Mouse (Mus musculus): ENCODE results near the gene Ercc2. TPM values are rescaled to one million over a fixed set of nuclear protein-coding genes. Genes with fewer than 3 reads are reported as not detected.

Ercc2 gene
- polyA plus RNA-seq, 1 experiment from 2014 or later = 18.6 TPM

DNA sequence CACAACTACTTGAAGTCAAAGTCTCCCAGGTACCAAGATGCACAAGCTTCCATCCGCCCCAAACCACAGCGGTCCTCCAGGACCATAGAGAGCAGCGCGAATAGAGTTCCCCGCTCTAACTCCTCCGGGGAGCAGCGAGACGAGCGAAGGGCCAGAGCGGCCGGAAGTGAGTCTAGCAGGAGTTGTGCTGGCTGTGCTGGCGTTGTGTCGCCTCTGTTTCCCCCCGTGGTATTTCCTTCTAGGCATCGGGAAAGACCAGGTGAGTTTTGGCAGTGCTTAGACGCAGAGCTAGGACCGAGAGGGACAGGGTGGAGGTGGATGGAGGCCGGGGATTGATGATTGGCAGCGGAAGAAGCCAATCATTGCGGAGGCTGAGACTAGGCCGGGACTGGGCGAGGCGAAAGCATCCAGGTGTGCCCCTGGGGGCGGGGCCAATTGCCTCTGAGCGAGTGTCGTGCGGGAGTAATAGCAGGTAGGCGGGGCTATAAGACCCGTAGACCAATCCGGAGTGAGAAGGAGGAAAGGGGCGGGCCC, 36.8 kb upstream of the Ercc2 start:
- ATAC-seq (ENCODE audit: low read depth) = peak; percentile 95
- under 1% methylated on average over 31 of the region's 31 CpGs for WGBS
- H3K36me3 ChIP-seq = peaks cover 21% of the 10 kb centered on the region
- H3K4me1 ChIP-seq (replicated peaks) = peaks cover 37% of the 10 kb centered on the region
- H3K27ac ChIP-seq (replicated peaks) = peak overlapping the region; percentile 86
- H3K4me2 ChIP-seq = peak overlapping the region; percentile 88
- peak overlapping the region; percentile 57 for H3K4me3 ChIP-seq
- peak overlapping the region; percentile 76 for H3K9ac ChIP-seq
- no peaks in the 10 kb centered on the region for H3K9me3 ChIP-seq
- peaks cover 20% of the 10 kb centered on the region for H3K27me3 ChIP-seq

DNA sequence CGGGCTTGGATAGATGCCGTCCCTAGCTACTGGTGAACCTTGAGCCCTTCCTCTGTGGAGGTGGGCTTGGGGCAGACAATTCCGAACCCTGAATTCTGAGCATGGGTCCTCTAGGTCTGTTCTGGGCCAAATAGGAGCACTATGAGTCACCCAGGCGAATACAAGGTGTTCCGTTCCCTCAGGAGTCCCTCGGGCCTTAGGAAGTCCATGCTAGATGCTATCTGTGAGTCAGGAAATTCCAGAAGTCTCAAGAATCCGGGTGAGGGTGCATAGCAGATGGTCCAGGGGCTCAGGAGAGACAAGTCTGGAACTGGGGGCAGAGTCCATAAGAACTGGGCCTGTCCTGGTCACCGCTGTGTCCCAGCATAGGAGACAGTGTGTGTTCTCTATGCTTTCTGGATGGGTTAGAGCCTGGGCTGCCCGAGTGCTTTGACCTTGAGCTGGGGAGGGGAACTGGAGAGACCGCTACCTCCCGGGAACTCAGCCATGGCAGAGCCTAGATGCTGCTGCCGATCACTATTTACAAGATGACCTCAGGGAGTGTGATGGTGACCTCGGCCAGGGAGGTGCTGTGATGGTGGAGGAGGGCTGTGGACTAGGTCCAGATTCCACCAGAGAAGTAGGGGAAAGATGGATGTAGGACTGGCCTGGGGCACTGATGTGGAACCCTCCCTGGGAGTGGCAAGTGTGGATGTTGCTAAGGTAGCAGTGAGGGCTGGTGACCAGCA, 32.5 kb upstream of the Ercc2 start:
- no peak for ATAC-seq (ENCODE audit: low read depth)
- Histone ChIP-seq H3K4me3 (no peak overlapping the region), H3K27me3 (no peaks in the 10 kb centered on the region), H3K4me1 (replicated peaks) (peaks cover 15% of the 10 kb centered on the region), H3K9ac (no peak overlapping the region), H3K27ac (replicated peaks) (no peak overlapping the region), H3K36me3 (peaks cover 60% of the 10 kb centered on the region), H3K9me3 (no peaks in the 10 kb centered on the region), H3K4me2 (no peak overlapping the region)
- 92% methylated on average over 13 of the region's 13 CpGs for whole genome bisulfite sequencing

DNA sequence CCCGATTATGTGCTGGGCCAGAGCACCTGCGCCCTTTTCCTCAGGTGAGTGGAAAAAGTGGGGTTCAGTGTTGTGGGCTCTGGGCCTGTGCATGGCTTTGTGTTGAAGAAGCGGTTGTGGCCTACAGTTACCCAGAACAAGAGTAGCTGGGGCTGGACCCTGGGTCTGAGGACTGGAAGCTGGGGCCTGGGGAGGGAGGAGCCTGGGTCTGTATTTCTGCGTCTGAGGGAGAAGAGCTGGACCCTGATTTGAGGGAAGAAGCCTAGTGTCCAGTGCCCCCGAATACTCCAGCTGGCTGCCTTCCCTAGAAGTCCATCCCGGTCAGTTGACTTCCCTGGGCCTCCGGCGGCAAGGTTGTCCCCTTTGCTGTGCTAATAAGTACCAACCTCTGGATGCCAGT, 31.6 kb upstream of the Ercc2 start:
- Histone ChIP-seq H3K4me2 (no peak overlapping the region), H3K36me3 (peaks cover 69% of the 10 kb centered on the region), H3K4me1 (replicated peaks) (peaks cover 11% of the 10 kb centered on the region), H3K27me3 (no peaks in the 10 kb centered on the region), H3K27ac (replicated peaks) (no peak overlapping the region), H3K4me3 (no peak overlapping the region), H3K9ac (no peak overlapping the region), H3K9me3 (no peaks in the 10 kb centered on the region)
- ATAC-seq (ENCODE audit: low read depth) = no peak
- 93% methylated on average over 8 of the region's 8 CpGs for WGBS

DNA sequence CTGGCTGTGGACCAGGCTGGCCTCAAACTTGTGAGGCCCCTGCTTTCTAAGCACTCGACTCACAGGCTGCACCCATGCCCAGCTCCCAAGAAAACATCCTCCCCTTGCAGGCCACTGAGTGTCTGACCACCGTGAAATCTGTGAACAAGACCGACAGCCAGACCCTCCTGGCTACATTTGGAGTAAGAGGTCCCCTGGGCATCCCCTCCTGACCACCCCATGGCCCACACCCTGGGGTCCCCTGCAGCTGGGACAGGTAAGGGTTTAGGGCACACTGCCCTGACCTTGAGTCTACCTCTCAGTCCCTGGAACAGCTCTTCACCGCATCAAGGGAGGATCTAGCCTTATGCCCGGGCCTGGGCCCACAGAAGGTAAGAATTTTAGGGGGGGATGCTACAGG, 26.8 kb upstream of the Ercc2 start:
- Histone ChIP-seq H3K4me3 (no peak overlapping the region), H3K9ac (no peak overlapping the region), H3K9me3 (no peaks in the 10 kb centered on the region), H3K4me1 (replicated peaks) (peaks cover 14% of the 10 kb centered on the region), H3K27me3 (no peaks in the 10 kb centered on the region), H3K4me2 (no peak overlapping the region), H3K27ac (replicated peaks) (no peak overlapping the region), H3K36me3 (peaks cover 72% of the 10 kb centered on the region)
- ATAC-seq (ENCODE audit: low read depth) = no peak
- WGBS = 90% methylated on average over 5 of the region's 5 CpGs

DNA sequence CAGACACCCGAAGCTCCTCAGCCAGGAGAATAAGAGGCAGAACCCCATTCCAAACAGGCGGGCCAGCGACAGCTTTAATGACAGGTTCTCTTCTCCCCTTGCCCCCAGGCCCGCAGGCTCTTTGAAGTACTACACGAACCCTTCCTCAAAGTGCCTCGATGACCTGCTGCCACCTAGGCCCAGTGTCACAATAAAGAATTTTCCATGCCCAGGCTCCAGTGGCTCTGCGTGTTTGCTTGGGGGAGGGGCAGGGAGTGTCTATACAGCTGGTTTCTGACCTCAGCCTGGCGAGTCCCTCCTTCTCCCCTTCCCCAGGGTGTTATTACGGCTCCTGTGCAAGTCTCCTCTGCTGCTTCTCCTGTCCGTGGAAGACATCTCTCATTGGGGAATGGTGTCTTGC, 25.5 kb upstream of the Ercc2 start:
- no peak overlapping the region for H3K27ac ChIP-seq (replicated peaks)
- H3K36me3 ChIP-seq = peaks cover 61% of the 10 kb centered on the region
- H3K4me3 ChIP-seq = no peak overlapping the region
- peaks cover 27% of the 10 kb centered on the region for H3K4me1 ChIP-seq (replicated peaks)
- ATAC-seq (ENCODE audit: low read depth) = no peak
- no peak overlapping the region for H3K9ac ChIP-seq
- H3K9me3 ChIP-seq = no peaks in the 10 kb centered on the region
- H3K4me2 ChIP-seq = no peak overlapping the region
- no peaks in the 10 kb centered on the region for H3K27me3 ChIP-seq
- 71% methylated on average over 10 of the region's 10 CpGs for WGBS

DNA sequence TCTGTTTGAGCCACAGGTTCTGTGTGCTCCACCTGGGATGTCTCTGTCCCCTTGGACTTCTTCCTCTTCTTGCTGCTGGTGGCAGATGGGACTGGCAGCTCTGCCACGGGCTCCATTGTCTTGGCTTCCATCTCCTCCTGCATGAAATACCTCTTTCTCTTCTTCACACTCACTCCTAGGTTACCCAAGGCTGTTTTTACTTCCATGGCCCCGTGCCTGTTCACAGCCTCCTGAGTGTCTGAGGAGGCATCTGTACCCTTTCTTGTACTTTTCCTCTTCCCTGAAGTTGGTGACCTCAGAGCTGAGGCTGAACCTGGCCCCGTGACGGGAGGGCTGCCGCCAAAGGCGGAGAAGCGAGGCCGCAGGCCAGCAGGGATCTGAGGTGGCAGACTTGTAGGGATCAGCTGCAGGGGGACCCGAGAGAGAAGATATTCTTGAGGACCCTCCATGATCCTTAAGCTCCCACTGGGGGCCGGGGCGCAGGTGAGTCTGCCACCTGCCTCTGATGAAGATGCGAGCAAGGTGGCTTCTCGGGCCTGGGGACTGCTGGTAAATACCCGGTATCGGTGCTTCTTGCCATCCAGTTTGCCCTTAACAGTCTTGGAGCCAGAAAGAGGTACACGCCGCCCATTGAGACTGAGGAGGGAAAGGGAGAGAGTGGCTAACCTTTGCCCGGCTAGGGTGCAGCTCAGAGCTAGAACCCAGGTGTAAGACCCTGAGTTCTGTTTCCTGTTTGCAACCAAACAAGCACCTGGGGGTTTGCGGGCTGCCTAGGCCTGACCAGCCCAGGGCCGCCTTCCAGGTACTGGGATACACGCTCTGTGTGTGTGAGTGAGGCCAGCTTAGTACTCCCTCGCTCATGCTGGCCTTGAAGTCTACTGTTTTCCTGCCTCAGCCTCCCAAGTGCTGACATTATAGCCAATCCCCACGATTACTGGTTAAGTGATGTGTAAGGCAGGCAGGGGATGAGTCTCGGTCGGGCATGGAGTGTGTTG, 24.1 kb upstream of the Ercc2 start:
- H3K9me3 ChIP-seq = no peaks in the 10 kb centered on the region
- peaks cover 48% of the 10 kb centered on the region for H3K36me3 ChIP-seq
- no peak for ATAC-seq (ENCODE audit: low read depth)
- H3K4me1 ChIP-seq (replicated peaks) = peaks cover 37% of the 10 kb centered on the region
- H3K4me2 ChIP-seq = peak overlapping the region; percentile 95
- H3K4me3 ChIP-seq = no peak overlapping the region; the same call in 1 of the 2 replicates
- 92% methylated on average over 25 of the region's 25 CpGs for WGBS
- no peak overlapping the region for H3K27ac ChIP-seq (replicated peaks)
- H3K27me3 ChIP-seq = peaks cover 11% of the 10 kb centered on the region; the same call in 1 of the 2 replicates
- H3K9ac ChIP-seq = peak overlapping the region; percentile 83; the same call in 1 of the 2 replicates

DNA sequence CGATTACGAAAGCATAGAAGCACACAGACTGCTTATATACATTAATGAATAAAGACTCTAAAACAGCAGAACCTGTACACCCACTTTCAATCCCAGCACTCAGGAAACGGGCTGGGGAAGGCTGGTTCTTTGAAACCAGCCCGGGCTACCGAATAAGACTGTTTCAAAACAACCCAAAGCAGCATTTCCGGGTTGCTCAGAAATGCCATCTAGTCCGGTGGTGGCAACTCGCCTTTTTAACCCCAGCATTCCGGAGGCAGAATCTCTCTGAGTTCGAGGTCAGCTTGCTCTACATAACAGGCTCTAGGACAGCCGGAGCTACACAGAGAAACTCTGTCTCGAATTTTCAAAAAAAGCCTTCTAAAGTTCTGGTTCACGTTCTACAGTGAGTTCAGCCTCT, 23.2 kb upstream of the Ercc2 start:
- H3K4me1 ChIP-seq (replicated peaks) = peaks cover 37% of the 10 kb centered on the region
- peaks cover 11% of the 10 kb centered on the region; the same call in 1 of the 2 replicates for H3K27me3 ChIP-seq
- H3K36me3 ChIP-seq = peaks cover 39% of the 10 kb centered on the region
- 21% methylated on average over 13 of the region's 13 CpGs for WGBS
- H3K9me3 ChIP-seq = no peaks in the 10 kb centered on the region
- H3K4me2 ChIP-seq = peak overlapping the region; percentile 95
- ATAC-seq (ENCODE audit: low read depth) = no peak
- peak overlapping the region; percentile 83 for H3K9ac ChIP-seq
- no peak overlapping the region for H3K27ac ChIP-seq (replicated peaks)
- H3K4me3 ChIP-seq = peak overlapping the region; percentile 72

DNA sequence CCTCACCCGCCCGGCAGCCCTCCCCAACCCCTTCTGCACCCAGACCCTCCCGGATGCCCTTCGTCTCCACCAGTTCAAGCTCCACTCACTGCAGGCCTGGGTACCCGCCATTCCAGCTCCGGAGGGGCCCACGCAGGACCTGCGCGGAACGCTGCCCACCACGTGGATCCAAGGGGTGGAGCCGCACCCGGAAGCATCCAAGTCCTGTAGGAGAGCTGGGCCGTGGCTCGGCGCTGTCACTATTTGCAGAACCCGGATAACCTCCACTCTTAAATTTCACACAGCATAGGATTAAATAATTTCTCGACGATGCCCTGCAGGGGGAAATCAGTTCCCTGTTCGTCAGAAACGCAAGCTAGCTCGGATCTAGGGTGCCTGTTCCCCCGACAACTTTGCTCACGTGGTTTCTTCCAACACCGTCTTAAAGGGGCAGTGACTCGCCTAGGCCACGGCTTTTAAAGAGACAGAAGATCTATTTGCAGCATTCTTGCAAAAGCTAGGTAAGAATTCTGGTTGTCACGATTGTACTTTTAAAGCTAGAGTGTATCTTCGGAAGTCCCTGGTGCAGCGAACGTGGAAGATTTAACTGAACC, 22.4 kb upstream of the Ercc2 start, which contains the start of the genes Cd3eap and Ppp1r13l:
TSS of gene Cd3eap (minus strand) at position 185 of the 593 bp plus-strand sequence.
TSS of gene Ppp1r13l (plus strand) at position 451 of the 593 bp plus-strand sequence.
- WGBS = under 1% methylated on average over 31 of the region's 31 CpGs
- Histone ChIP-seq H3K4me1 (replicated peaks) (peaks cover 41% of the 10 kb centered on the region), H3K4me2 (peak within 1 kb of the TSS; percentile 95), H3K27ac (replicated peaks) (0 out of 2 replicates have a peak within 1 kb of the TSS, but pooled peaks have one; percentile 11), H3K4me3 (peak within 1 kb of the TSS; percentile 72), H3K36me3 (peaks cover 32% of the 10 kb centered on the region), H3K9me3 (no peaks in the 10 kb centered on the region), H3K9ac (peak within 1 kb of the TSS; percentile 83), H3K27me3 (peaks cover 11% of the 10 kb centered on the region; the same call in 1 of the 2 replicates)
- peak; percentile 77 for ATAC-seq (ENCODE audit: low read depth)

DNA sequence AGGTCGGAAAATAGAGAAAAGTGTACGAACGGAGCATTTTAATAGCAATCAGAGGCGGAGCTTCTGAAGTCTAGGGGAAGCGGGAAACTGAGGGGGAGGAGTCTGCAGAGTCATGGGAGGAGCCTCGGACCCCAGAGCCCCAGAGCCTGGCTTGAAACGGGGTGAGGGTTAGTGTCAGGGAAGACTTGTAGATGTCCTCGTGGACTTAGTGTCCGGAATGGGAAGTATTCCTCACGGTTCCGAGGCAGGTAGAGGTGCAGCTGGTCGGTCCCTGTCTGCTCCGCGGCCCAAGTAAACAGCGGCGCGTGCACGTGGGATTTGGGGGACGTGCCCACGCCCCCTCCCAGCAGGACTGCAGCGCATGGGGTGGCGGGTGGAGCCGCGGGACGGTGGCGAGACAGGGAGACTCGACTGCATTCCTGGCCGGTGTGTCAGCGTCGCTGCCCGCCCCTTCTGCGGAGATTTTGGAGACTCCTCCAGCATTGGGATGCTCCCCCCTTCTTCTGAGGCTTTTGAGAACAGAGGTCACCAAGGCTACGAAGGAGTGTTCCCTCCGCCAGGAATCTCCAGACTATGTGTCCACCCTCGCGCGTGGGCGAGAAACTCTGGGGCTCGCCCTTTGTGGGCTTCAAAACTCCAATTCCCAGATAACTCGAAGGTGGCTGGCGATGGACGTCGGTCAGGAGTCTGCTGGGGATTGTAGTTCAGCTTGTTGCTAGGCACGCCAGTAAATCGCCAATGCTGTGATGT, 21.7 kb upstream of the Ercc2 start:
- H3K27ac ChIP-seq (replicated peaks) = no peak overlapping the region
- WGBS = under 1% methylated on average over 45 of the region's 45 CpGs
- ATAC-seq (ENCODE audit: low read depth) = peak; percentile 78
- peak overlapping the region; percentile 83 for H3K9ac ChIP-seq
- H3K4me3 ChIP-seq = peak overlapping the region; percentile 72
- H3K4me2 ChIP-seq = peak overlapping the region; percentile 95
- peaks cover 41% of the 10 kb centered on the region for H3K4me1 ChIP-seq (replicated peaks)
- H3K36me3 ChIP-seq = peaks cover 26% of the 10 kb centered on the region
- H3K27me3 ChIP-seq = peaks cover 11% of the 10 kb centered on the region; the same call in 1 of the 2 replicates
- no peaks in the 10 kb centered on the region for H3K9me3 ChIP-seq

DNA sequence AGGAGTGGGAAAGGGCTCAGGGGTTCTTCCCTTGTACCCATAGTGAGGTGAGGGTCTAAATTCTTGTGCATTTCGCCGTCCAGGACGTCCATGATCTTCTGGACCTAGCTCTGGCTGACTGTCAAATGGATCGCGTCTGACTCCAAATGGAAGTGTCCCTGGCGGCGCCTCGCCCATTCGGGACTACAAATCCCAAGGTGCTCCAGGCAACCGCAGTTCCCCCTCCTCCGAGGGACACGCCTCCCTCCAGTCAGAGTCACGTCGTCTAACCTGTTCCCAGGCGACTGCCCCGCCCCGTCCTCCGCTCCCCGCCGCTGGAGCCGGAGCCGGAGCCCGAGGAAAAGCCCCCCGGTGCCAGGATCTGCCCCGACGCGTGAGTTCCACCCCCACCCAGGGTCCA, 20.9 kb upstream of the Ercc2 start:
- under 1% methylated on average over 27 of the region's 27 CpGs for WGBS
- no peak overlapping the region for H3K27ac ChIP-seq (replicated peaks)

DNA sequence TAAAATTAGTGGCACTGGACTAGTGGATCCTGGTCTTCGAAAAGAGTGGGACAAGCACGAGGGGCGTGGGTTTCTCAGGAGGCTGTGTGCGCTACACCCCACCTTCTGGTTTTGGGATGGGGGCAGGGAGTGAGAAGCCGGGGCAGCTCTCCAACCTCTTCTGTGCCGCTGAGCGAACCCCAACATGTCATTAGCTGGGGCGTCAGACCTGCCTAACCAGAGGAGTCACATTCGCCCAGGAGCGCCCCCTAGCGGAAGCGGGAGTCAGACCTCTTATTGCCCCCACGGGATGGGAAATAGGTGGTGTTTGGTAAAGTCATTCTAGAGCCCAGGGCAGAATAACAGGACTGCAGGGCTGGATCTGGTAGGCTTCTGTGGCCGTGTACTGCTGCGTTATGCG, 20.1 kb upstream of the Ercc2 start:
- Histone ChIP-seq H3K4me2 (peak overlapping the region; percentile 95), H3K36me3 (peaks cover 13% of the 10 kb centered on the region), H3K27me3 (peaks cover 11% of the 10 kb centered on the region; the same call in 1 of the 2 replicates), H3K4me3 (peak overlapping the region; percentile 72), H3K9me3 (no peaks in the 10 kb centered on the region), H3K9ac (peak overlapping the region; percentile 70), H3K4me1 (replicated peaks) (peaks cover 41% of the 10 kb centered on the region), H3K27ac (replicated peaks) (no peak overlapping the region)
- ATAC-seq (ENCODE audit: low read depth) = no peak
- WGBS = 12% methylated on average over 16 of the region's 16 CpGs

More for the DNA sequence above, 20.9 kb upstream of the Ercc2 start:
- Histone ChIP-seq H3K4me2 (peak overlapping the region; percentile 95), H3K4me1 (replicated peaks) (peaks cover 41% of the 10 kb centered on the region), H3K4me3 (peak overlapping the region; percentile 72), H3K9ac (peak overlapping the region; percentile 70), H3K9me3 (no peaks in the 10 kb centered on the region), H3K36me3 (peaks cover 21% of the 10 kb centered on the region), H3K27me3 (peaks cover 11% of the 10 kb centered on the region; the same call in 1 of the 2 replicates)
- ATAC-seq (ENCODE audit: low read depth) = peak; percentile 55

Data from neural tube, embryonic 13.5 days (tissue).